Comparison of ENCODE assay signal across 8 mouse cellular contexts in the genomic region with DNA sequence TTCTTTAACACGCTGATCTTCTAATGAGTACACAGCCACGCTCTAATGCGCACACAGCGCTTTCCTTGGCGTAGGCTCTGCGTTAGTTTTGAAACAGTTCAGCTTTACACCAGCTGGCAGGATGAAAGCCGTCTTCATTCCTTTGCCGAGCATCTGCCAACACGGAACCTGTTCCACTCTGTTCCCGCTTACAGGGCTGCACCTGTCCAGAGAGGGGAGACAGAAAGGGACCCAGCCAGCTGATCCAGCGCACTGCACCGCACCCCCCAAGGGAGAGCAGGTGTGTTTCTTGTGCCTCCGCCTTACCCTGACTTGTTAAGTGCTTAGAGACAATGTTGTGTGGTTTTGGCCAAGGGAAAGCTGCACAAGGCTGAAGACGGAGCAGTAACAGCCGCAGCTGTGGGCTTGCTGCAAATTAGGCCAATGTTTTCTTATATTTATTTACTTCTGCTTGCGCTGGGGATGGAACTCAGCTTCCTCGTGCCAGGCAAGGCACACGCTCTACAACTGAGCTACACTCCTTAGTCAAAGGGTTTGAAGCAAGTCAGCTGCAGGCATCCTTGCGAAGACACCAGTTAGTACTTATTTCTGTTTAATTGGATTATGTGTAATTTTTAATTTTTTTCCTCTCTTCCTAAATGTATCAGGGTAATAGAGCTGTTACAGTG. TPM values are rescaled to one million over a fixed set of nuclear protein-coding genes. Genes with fewer than 3 reads are reported as not detected.
A peak's percentile ranks its signal among the peaks of the same experiment; 100 is the strongest.
DNase-seq lines count a peak whose midpoint lies in the region; ATAC-seq lines count a peak whose summit lies in the region.

No protein-coding gene starts in this region.

- H3K9ac ChIP-seq in hindbrain, embryonic 15.5 days: no peak overlapping the region
- no peak overlapping the region for H3K9ac ChIP-seq in hindbrain, embryonic 12.5 days
- no peak overlapping the region for H3K9ac ChIP-seq in forebrain, embryonic 16.5 days (replicated peaks; ENCODE audit: low read depth, low read length)
- H3K9ac ChIP-seq in kidney, embryonic 15.5 days: no peak overlapping the region
- H3K9ac ChIP-seq in limb, embryonic 15.5 days: no peak overlapping the region

- H3K27ac ChIP-seq in hindbrain, embryonic 15.5 days (replicated peaks): no peak overlapping the region
- no peak overlapping the region for H3K27ac ChIP-seq in hindbrain, embryonic 12.5 days
- H3K27ac ChIP-seq in forebrain, embryonic 16.5 days (ENCODE audit: low read length): no peak overlapping the region
- peak overlapping the region; percentile 9; the same call in 1 of the 2 replicates for H3K27ac ChIP-seq in kidney, embryonic 15.5 days
- peak overlapping the region; percentile 38; the same call in 1 of the 2 replicates for H3K27ac ChIP-seq in limb, embryonic 15.5 days

- WGBS in hindbrain, embryonic 15.5 days: 60% methylated on average over 19 of the region's 19 CpGs
- 80% methylated on average over 19 of the region's 19 CpGs for WGBS in hindbrain, embryonic 12.5 days
- WGBS in forebrain, embryonic 16.5 days: 46% methylated on average over 19 of the region's 19 CpGs
- 64% methylated on average over 19 of the region's 19 CpGs for WGBS in kidney, embryonic 15.5 days
- 51% methylated on average over 19 of the region's 19 CpGs for WGBS in limb, embryonic 15.5 days

- ATAC-seq in hindbrain, embryonic 15.5 days (ENCODE audit: low FRiP score, low read depth): peak; percentile 45; the same call in 1 of the 2 replicates
- ATAC-seq in hindbrain, embryonic 12.5 days (ENCODE audit: low FRiP score): no peak
- peak; percentile 92 for ATAC-seq in forebrain, embryonic 16.5 days
- 0 out of 2 replicates have a peak, but pooled peaks have one; percentile 36 for ATAC-seq in kidney, embryonic 15.5 days (replicated peaks; ENCODE audit: low FRiP score)
- ATAC-seq in limb, embryonic 15.5 days (ENCODE audit: insufficient number of reproducible peaks, low FRiP score, low TSS enrichment, low read depth): peak; percentile 76
- no peak for ATAC-seq in CD4-positive, CD25-positive, alpha-beta regulatory T cell, adult 4 months

- no peak overlapping the region for H3K4me3 ChIP-seq in hindbrain, embryonic 15.5 days
- no peak overlapping the region for H3K4me3 ChIP-seq in hindbrain, embryonic 12.5 days
- no peak overlapping the region for H3K4me3 ChIP-seq in forebrain, embryonic 16.5 days (replicated peaks; ENCODE audit: low read length)
- H3K4me3 ChIP-seq in kidney, embryonic 15.5 days (replicated peaks): no peak overlapping the region
- H3K4me3 ChIP-seq in limb, embryonic 15.5 days: no peak overlapping the region

- peak overlapping the region; percentile 13 for H3K4me2 ChIP-seq in hindbrain, embryonic 15.5 days
- no peak overlapping the region for H3K4me2 ChIP-seq in hindbrain, embryonic 12.5 days (replicated peaks)
- peak overlapping the region; percentile 21; the same call in 1 of the 2 replicates for H3K4me2 ChIP-seq in forebrain, embryonic 16.5 days (ENCODE audit: low read length)
- H3K4me2 ChIP-seq in kidney, embryonic 15.5 days: peak overlapping the region; percentile 37
- no peak overlapping the region for H3K4me2 ChIP-seq in limb, embryonic 15.5 days

- no peaks in the 10 kb centered on the region for H3K27me3 ChIP-seq in hindbrain, embryonic 15.5 days
- no peaks in the 10 kb centered on the region for H3K27me3 ChIP-seq in hindbrain, embryonic 12.5 days
- H3K27me3 ChIP-seq in forebrain, embryonic 16.5 days (replicated peaks; ENCODE audit: control insufficient read depth, insufficient read depth, low read length): no peaks in the 10 kb centered on the region
- H3K27me3 ChIP-seq in kidney, embryonic 15.5 days: no peaks in the 10 kb centered on the region
- no peaks in the 10 kb centered on the region for H3K27me3 ChIP-seq in limb, embryonic 15.5 days

- no peaks in the 10 kb centered on the region for H3K36me3 ChIP-seq in hindbrain, embryonic 15.5 days
- H3K36me3 ChIP-seq in hindbrain, embryonic 12.5 days: no peaks in the 10 kb centered on the region
- no peaks in the 10 kb centered on the region for H3K36me3 ChIP-seq in forebrain, embryonic 16.5 days (ENCODE audit: control insufficient read depth, insufficient read depth)
- H3K36me3 ChIP-seq in kidney, embryonic 15.5 days: no peaks in the 10 kb centered on the region
- H3K36me3 ChIP-seq in limb, embryonic 15.5 days: no peaks in the 10 kb centered on the region

- H3K4me1 ChIP-seq in hindbrain, embryonic 15.5 days (replicated peaks): peaks cover 7% of the 10 kb centered on the region
- H3K4me1 ChIP-seq in hindbrain, embryonic 12.5 days: 0 out of 2 replicates have a peak, but pooled peaks cover 3% of the 10 kb centered on the region
- H3K4me1 ChIP-seq in forebrain, embryonic 16.5 days (replicated peaks; ENCODE audit: control insufficient read depth, insufficient read depth, low read length): peaks cover 10% of the 10 kb centered on the region
- peaks cover 14% of the 10 kb centered on the region for H3K4me1 ChIP-seq in kidney, embryonic 15.5 days
- H3K4me1 ChIP-seq in limb, embryonic 15.5 days: peaks cover 7% of the 10 kb centered on the region; the same call in 1 of the 2 replicates

- H3K9me3 ChIP-seq in hindbrain, embryonic 15.5 days: no peaks in the 10 kb centered on the region
- no peaks in the 10 kb centered on the region for H3K9me3 ChIP-seq in hindbrain, embryonic 12.5 days (replicated peaks)
- H3K9me3 ChIP-seq in forebrain, embryonic 16.5 days (ENCODE audit: control insufficient read depth, low read length): no peaks in the 10 kb centered on the region
- H3K9me3 ChIP-seq in kidney, embryonic 15.5 days (replicated peaks): no peaks in the 10 kb centered on the region
- no peaks in the 10 kb centered on the region for H3K9me3 ChIP-seq in limb, embryonic 15.5 days

- peak; percentile 81 for DNase-seq in thymus, postnatal 14 days
- no peak for DNase-seq in cerebellum, adult 8-10 months

RNA-seq across cellular contexts. Expression of a gene that starts 36.8 kb away (rescaled TPM):
- polyA plus RNA-seq in hindbrain, embryonic 15.5 days (2015; fragmentation: Nextera tagmentation; extraction: Ambion mirVana): 21.4 and 23.0 TPM in 2 replicates
- polyA plus RNA-seq in hindbrain, embryonic 12.5 days (2016; fragmentation: Nextera tagmentation; extraction: Ambion mirVana): 17.0 and 18.9 TPM in 2 replicates
- 16.1 and 18.1 TPM in 2 replicates for polyA plus RNA-seq in forebrain, embryonic 16.5 days (2015; fragmentation: Nextera tagmentation; extraction: Ambion mirVana)
- 22.5 and 22.9 TPM in 2 replicates for polyA plus RNA-seq in kidney, embryonic 15.5 days (2015; fragmentation: Nextera tagmentation; extraction: Ambion mirVana)
- polyA plus RNA-seq in limb, embryonic 15.5 days (2015; fragmentation: Nextera tagmentation; extraction: Ambion mirVana): 17.2 and 18.2 TPM in 2 replicates
- polyA plus RNA-seq in CD4-positive, CD25-positive, alpha-beta regulatory T cell, adult 4 months (2017; shearing (Covaris generic)): 10 to 100 TPM; 28.7 to 30.9 TPM

Comparison
In these comparisons a context has a peak if more than half of its experiments do, and no peak if none do; other contexts are left out.
1. ATAC-seq: peak in hindbrain, embryonic 15.5 days (single experiment), forebrain, embryonic 16.5 days (single experiment), kidney, embryonic 15.5 days (single experiment) and limb, embryonic 15.5 days (single experiment); none in hindbrain, embryonic 12.5 days (single experiment) and CD4-positive, CD25-positive, alpha-beta regulatory T cell, adult 4 months (single experiment).
2. H3K4me2 ChIP-seq: peak in hindbrain, embryonic 15.5 days (single experiment), forebrain, embryonic 16.5 days (single experiment) and kidney, embryonic 15.5 days (single experiment); none in hindbrain, embryonic 12.5 days (single experiment) and limb, embryonic 15.5 days (single experiment).
3. H3K27ac ChIP-seq: peak in kidney, embryonic 15.5 days (single experiment) and limb, embryonic 15.5 days (single experiment); none in hindbrain, embryonic 15.5 days (single experiment), hindbrain, embryonic 12.5 days (single experiment) and forebrain, embryonic 16.5 days (single experiment).